Mouse (Mus musculus): Measurements from ENCODE around the gene Lzts2. TPM values are rescaled to one million over a fixed set of nuclear protein-coding genes. Genes with fewer than 3 reads are reported as not detected.
"Not testable (repeated sequence)": the region's sequence is repeated elsewhere in the genome, so short reads cannot be mapped to it uniquely, and the experiment has no call there.

The Lzts2 gene
- polyA plus RNA-seq, 1 experiment, result 87.8 TPM

DNA sequence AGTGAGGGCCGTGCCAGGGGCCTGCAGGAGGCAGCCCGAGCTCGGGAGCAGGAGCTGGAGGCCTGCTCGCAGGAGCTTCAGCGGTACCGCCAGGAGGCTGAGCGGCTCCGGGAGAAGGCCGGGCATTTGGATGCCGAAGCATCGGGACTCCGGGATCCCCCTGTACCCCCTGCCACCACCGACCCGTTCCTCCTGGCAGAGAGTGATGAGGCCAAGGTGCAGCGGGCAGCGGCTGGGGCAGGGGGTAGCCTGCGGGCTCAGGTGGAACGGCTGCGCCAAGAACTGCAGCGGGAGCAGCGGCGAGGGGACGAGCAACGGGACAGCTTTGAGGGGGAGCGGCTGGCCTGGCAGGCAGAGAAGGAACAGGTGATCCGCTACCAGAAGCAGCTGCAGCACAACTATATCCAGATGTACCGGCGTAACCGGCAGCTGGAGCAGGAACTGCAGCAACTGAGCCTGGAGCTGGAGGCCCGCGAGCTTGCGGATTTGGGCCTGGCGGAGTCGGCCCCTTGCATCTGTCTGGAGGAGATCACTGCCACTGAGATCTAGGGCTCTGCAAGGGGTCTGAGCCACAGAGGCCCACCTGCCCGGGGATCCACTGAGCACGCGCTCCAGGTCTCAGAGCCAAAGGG is 11.8 kb downstream of the Lzts2 start:
- no peak for DNase-seq (ENCODE audit: low read depth)

DNA sequence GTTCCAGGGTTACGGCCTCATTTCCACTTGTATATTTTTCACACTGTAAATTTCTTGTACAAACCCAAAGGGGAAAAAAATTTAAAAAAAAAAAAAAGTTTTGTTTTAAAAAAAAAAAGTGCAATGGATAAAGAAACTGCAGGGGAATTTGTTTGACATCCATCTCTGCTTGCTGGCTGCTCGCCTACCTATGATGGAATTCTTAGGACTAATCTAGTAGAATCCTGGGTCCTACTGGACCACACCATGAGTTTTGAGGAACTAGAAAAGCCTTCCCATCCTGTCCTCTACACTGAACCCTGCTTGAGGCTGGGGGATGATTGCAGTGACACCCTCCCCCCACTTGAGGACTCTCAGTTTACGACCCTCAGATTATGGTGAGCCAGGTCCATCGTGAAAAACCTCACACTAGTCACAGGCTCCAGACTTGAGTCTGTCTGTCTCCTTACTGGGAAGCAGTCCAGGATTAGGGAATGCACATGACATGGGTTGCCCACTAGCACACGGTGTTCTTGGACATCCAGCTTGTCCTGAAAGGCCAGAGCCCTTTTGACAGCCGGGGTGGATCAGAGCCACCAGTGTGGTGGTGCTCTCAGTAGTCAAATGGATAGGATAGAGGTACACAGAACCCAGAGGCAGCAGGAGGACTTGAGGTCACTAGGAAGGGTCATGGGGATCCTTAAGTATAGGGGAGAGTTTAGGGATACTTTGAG is 12.9 kb downstream of the Lzts2 start:
- DNase-seq (ENCODE audit: low read depth), result no peak

DNA sequence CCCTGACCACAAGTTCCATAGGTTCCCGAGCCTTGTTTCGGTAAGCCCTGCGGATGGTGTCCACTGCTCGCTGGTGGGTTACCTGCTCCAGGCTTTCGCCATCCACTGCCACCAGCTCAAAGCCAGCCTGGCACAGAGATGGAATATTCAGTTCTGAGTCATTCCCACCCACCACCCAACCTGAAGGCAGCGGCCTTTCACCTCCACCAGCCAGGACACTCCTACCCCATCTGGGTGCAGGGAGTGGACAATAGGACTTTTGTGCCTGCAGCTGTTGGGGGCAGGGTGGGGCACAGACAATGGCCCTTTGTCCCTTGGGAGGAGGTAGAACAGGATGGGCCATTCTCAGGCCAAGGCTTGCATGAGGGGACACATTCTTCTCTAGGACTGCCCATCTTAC is 13.6 kb downstream of the Lzts2 start:
- no peak for DNase-seq (ENCODE audit: low read depth)

DNA sequence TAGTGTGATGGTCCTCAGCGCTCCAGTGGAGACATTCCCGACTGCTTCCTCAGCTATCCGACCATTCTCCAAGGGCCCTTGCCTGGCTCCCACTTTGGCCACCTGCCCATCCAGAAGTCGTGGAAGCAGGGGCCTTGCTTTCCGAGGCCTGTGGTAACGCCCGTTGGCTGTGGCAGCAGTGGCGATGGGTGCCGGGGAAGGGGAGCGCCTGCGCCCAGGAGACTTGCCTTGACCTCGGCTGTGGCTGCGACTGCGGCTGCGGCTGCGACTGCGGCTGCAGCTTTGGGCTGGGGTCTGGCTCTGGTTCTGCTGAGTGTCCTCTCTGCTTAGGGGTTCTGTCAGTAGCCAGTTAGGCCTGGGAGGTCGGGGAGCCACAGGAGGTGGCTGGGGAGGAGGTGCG is 14.5 kb downstream of the Lzts2 start:
- DNase-seq (ENCODE audit: low read depth), result no peak

DNA sequence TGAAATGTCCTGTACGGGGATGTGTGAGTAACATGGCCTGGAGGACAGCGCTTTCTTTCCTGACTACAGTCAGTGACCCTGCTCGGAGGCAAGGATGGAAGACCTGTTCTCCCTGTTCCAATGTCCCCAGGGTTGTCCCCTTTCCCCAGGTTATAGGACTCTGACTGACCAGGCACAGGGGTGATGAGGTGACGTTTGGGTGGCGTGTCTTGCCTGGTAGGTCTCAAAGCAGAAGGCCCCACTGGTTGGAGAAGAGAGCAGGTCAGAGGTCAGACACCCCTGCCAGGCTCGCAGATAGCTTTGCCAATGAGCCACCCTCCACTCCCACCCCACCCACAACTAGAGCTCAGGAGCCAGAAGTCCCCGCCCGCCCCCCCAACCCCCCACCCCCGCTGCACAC is 15.4 kb downstream of the Lzts2 start:
- no peak for DNase-seq (ENCODE audit: low read depth)

DNA sequence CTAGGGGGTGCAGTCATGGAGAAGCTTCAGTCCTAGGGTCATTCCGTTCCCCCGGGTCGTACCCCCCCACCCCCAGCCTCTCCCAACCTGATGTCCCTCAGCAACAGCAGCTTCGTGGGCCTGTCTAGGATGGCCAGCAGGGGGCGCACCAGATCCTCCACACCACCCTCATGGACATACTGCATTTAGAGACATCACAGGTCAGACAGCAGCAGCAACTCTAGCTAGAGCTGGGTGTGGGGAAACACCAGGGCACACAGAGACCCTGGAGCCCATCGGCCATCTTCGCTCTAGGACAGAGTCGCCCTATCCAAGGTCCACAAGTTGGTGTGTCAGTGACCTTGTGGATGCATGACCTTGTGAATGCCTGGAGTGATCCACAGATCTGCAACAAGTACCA is 15.9 kb downstream of the Lzts2 start:
- DNase-seq (ENCODE audit: low read depth), result no peak

DNA sequence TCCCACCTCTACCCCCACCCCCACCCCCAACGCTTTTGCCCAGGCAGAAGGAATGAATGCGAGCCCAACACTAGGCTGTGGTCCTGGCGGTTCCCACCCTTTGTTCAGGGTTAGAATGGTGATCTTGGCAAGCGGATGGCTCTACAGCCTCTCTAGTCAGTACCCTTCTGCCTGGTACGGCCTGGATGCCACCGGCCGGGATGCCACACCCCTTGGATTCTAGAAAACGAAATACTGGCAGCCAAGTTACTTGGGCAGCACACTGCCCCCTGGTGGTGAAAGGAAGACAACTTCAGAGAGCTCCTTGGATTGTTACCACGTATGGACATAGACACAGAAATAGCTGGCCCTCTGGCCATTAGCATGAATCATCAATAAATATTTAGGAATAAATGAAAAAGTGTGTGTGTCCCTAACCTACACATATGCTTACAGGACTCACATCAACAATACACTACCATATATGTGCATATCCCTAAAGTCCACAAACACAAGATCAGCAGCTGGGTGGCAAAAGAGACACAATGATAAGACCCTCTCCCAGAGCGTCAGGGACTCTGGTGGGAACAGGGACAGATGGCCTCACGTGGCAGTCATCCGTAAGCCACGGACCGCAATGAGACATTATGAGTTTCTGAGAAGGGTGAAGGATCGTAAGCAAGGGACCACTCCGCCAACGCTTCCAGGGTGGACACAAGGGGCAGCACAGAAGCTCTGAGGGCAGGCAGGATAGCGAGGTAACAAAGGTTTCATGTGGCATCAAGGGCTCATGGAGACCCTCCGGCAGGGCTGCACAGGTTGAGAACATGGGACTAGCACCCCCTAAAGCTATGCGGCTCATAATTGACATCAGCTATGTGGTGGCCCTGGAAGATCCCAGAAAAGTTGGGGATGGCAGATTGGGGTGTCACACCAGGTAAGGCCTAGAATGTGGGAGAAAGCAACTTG is 16.8 kb downstream of the Lzts2 start:
- no peak for DNase-seq (ENCODE audit: low read depth)

DNA sequence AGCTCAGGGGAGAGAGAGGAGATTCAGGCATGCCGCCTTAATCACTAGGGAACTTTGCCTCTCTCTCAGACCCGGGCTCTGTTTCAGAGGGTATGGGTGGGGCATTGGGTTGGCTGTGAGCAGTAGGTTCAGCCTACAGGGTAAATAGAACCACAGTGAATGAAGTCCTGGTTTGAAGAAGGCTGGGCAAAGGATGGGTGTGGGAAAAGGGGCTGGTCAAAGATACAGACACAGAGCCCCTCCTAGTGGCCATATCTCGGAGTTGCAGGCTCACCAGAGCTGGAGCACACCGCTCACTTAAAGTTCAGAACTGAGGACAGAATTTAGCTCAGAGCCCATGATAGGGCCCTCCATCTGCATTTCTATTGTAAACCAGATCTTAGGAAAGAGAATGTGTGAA is 17.6 kb downstream of the Lzts2 start:
- DNase-seq (ENCODE audit: low read depth), result no peak

DNA sequence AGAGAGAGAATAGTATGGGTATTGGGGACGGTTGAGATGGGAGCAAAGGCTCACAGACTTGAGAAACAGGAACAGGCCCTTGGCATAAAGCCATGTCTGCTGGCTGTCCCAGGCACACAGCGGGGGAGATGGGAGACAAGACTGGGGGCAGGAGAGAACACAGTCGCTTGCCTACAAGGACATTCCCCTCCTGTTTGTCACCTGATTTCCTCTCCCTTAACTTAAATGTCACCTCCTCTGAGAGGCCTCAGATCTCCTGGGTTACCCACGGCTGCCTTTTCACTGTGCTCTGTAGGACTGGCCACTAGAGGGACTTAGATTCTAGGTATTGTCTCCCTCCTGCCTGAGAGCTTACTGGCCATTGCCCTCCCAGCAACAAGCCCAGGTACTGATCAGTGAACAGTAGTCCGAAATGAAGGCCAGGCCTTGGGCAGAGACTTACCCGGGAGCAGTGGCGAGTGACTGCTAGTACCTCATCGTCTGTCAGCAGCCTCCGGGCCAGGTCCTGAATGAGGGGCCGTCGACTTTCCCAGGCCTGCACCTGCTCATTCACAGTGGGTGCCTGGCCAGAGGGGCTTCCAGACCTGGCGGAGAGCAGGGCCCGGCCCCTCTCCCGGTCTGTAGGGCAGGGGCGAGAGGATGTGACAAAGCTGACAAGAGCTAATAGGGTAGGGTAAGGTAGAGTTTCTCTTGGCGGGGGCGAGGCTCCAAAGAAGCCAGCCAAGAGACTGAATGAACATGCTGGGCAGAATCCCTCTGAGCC is 18.5 kb downstream of the Lzts2 start:
- DNase-seq (ENCODE audit: low read depth), result no peak

DNA sequence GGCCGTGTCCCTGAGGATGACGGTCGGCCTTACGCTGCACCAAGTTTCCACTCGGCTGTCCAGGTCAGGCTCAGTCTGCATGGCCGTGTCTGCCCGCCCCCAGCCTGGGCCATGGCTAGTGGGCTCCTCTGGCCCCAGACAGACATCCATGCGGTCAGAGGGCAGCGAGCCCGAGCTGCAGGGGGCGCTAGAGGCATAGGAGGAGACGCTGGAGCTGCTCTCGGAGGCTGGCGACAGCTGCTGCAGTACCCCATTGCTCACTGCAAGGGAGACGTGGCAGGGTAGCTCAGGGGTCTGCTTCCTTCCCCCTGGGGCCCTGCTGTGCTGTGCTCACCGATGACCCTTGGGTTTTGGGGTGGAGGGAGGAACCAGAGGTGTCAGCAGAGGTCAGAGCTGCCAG is 22.7 kb downstream of the Lzts2 start:
- no peak for DNase-seq (ENCODE audit: low read depth)

DNA sequence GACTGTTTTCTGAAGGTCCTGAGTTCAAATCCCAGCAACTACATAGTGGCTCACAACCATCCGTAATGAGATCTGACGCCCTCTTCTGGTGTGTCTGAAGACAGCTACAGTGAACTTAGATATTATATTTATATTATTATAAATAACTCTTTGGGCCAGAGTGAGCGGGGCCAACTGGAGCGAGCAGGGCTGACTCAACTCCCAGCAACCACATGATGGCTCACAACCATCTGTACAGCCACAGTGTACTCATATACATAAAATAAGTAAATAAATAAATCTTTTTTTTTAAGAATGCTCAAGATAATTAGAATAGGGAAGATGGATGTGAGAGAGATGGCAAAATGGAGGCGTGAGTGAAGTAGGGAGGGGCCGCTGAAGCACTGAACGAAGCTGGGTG is 24.0 kb downstream of the Lzts2 start:
- DNase-seq (ENCODE audit: low read depth), result not testable (repeated sequence)

DNA sequence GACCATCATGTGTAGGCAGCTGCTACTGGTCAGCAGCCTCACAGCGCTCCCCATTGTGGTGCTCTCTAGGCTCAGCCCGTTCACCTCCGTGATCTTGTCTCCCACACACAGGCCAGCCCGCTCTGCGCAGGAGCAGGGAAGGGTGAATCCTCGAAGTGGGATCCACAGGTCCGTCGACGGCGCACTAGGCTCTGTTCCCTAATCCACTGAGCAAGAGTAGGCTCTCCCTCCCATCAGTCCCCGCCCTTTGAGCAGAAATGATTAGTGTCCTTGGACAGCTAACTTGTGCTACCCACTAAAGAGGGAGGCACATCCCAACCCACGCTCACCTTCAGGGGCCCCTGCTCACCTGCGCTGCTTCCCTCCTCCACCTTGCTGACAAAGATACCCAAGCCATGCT is 26.0 kb downstream of the Lzts2 start:
- DNase-seq (ENCODE audit: low read depth), result no peak

DNA sequence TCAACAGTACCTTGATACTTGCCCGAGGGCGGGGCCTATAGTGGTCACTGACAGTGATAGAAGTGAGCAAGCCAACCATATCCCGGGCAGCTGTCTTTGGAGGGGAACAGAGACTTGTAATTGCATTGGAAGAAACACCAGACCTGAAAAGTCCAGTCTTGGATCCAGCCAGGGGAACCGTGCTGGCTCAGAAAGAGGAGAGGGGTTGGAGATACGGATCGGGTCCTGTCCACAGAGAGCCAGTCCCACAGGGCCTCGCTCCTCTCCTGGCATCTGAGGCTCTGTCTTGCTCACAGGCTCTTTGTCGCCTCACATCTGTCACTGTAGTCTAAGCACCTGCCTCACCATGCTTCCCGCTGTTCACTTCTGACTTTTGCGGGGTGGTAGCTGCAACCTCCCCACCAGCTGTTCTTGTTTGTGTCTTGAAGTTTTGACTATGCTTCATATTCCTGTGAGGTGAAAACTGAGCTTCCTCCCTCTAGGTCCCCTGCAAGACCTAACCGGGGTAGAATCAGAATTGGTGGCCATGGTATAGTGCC is 30.2 kb downstream of the Lzts2 start:
- no peak for DNase-seq (ENCODE audit: low read depth)

DNA sequence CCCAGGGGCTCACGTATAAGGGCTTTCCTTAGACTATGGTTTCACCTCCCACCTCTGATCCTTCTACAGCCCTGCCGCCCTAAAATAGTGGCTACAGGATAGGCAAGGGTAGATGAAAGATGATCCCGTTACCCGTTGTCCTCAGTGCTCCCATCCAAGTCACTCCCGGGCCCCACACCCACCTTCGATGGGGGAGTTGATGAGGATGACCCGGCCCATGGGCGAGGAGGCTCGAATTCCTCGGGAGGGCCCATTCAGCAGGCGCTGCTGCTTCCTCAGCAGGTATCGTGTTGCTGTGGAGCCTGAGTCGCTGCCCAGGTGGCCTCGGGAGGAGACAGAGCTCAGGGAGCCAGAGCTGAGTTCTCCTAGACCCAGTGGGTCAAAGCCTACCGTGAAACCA is 31.0 kb downstream of the Lzts2 start:
- no peak for DNase-seq (ENCODE audit: low read depth)

DNA sequence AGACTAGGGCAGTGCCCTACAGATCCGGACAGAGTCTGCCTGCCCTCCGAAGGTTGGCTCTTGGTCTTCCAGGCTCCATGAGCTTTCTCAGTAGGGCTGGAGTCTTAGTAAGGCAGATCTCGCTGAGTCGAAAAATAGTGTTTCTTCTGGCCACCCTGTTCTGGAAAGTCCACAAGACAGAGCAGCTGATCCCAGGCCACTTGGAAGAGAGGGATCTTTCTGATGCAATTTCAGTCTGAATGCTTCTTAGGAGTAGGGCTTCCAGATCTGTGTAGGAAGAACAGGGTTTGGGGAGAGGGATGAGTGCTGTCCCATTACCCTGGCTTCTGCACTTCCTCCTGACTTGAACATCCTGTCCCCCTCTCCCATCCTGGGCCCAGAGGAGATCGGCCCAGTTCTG is 31.4 kb downstream of the Lzts2 start, which contains the start of gene Pdzd7:
TSS of gene Pdzd7 (minus strand) at position 67 of the 400 bp plus-strand sequence.
- DNase-seq (ENCODE audit: low read depth), result no peak

DNA sequence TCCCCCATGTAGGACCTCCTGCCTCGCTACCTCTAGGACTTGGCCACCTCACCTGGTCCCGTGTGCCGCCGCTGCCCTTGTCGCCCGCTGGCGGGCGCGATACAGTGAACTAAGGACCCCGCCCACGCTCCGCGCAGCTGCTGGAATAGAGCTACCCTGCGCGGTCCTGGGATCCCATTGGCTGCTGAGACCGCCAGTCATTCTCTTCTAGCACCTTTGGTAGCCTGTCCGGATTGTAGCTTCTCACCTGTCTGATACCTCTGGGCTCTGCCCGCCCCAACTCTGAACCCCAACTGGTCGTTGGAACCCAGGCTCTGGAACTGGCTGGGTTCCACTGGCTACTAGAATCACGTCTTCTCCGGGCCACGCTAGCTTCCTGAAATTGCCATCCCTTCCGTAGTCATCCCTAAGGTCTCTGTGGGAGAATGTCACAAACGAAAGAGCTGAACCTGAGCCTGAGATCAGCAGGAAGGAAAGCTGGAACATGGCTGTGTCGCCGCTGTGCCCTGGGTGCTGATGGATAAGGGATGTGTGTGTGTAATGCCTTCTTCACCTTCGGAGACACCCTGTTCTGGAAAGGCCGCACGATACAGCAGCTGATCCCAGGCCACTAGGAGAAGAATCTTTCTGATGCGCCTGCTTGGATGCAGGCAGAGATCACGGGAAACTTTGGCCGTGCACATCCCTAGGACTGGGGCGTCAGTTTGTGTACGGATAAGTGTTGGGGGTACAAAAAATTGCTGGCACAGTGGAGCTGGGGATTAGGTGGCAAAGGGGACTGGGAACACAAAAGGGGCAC is 32.5 kb downstream of the Lzts2 start:
- no peak for DNase-seq (ENCODE audit: low read depth)

DNA sequence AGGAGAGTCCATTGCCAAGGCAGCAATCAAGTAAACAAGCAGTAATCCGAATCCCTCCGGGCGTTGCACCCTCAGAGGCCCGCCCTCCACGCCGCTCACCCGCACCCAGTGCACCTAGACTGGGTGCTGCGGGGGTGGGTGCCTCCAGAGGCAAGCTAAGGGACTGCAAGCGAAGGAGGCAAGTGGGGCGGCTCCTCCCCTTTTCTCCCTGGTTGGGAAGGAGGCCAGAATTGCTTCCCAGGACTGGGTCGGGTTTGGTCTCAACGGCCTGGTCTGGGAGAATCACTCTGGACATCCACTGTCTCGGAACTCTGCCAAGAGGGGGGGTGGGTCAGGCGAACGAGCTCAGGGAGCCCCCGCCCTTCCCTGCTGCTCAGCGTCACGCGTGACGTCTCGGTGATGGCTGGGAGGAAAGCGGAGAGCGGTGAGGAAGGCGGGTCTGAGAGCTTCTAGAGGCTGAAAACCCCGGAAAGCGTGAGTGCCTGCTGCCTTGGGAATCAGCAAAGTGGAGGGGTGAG is 33.3 kb downstream of the Lzts2 start, which contains the start of gene Sfxn3:
TSS of gene Sfxn3 (plus strand) at position 87 of the 518 bp plus-strand sequence.
- DNase-seq (ENCODE audit: low read depth), result no peak

DNA sequence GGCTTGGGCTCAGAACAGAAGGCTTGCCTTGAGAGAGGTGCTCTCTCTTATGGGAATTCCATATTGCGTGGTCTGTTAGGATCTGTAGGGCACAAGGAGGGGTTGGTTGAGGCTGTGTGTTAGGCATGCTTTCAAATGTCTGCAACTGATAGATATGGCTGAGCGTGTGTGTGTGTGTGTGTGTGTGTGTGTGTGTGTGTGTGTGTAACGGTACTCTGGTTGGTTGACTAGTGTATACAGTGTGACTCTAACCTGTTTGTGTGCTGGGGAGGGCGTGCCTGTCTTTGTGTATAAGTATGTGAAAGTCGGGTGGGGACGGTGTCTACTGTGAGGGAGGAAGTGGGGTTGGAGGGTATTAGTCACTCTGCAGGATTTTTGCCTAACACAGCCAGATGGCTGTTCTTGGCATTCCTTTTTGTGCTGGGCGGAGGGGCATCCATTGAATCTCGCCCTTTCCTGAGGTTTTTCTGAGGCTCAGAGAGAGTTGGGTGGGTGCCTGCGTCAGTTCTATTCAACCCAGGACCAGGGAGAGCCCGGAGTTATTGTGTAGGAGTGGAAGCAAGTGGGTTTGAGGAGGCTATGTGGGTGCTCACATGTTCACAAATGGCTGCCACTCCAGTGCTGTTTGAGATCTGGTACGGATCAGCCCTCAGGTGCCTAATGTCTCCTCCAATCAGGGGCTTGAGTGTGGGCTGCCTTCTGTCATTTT is 33.9 kb downstream of the Lzts2 start:
- DNase-seq (ENCODE audit: low read depth), result no peak

DNA sequence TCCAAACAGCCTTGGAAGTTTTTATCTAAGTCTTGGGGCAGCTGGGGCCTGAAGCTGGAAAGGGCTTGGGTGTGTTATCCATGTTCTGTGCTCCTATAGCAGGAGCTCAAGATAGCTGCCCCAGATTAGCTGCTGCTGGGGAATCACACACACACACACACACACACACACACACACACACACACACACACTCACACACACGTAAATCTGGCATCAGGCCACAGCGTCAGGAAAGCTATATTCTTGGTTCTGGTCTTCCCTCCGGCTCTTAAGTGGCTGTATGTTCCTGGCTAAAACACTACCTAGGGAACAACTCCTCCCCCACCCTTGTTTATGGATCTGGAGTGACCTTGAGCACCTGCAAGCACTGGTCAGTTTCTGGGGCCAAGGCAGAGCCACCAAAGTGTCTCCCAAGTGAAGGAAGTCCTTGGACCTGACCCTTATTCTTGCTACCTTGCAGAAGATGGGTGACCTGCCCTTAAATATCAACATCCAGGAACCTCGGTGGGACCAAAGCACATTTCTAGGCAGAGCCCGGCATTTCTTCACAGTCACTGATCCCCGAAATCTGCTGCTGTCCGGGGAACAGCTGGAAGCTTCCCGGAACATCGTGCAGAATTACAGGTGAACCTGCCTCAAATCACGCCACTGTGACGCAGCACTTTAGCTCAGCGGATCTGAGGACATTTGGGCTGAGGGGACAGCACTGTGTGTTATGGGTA is 34.6 kb downstream of the Lzts2 start:
- DNase-seq (ENCODE audit: low read depth), result no peak
